Mouse (Mus musculus): ENCODE results near the gene Fam178b. TPM values are rescaled to one million over a fixed set of nuclear protein-coding genes. Genes with fewer than 3 reads are reported as not detected.
"Not testable (repeated sequence)": the region's sequence is repeated elsewhere in the genome, so short reads cannot be mapped to it uniquely, and the experiment has no call there.

Fam178b gene
- total and polyA plus RNA-seq, 2 experiments from 2014 or later = 0.32 TPM; not detected in 1

GRCm38 (mm10) chr1:36628585-36628984 is 54.4 kb downstream of the Fam178b start:
- WGBS = 39% methylated on average over 8 of the region's 8 CpGs
- Histone ChIP-seq H3K9me3 (ENCODE audit: low read length) (peaks cover 7% of the 10 kb centered on the region; the same call in 1 of the 2 replicates), H3K27ac (ENCODE audit: low read depth, low read length) (no peak overlapping the region), H3K4me1 (ENCODE audit: insufficient read depth, low read length) (no peaks in the 10 kb centered on the region), H3K27me3 (ENCODE audit: insufficient read depth, low read length) (no peaks in the 10 kb centered on the region), H3K9ac (replicated peaks; ENCODE audit: low read length, poor library complexity, severe bottlenecking) (no peak overlapping the region), H3K36me3 (ENCODE audit: insufficient read depth, low read length) (no peaks in the 10 kb centered on the region), H3K4me3 (ENCODE audit: low read depth, low read length) (no peak overlapping the region), H3K4me2 (ENCODE audit: low read depth, low read length, poor library complexity, severe bottlenecking) (no peak overlapping the region)
- ATAC-seq (ENCODE audit: low FRiP score) (no peak), DNase-seq (ENCODE audit: low spot score) (peak; percentile 32)
- no peak for TF ChIP-seq CTCF (IDR thresholded peaks at IDR 0.05)

GRCm38 (mm10) chr1:36625442-36625841 is 57.5 kb downstream of the Fam178b start:
- no peaks in the 10 kb centered on the region for H3K27me3 ChIP-seq (ENCODE audit: insufficient read depth, low read length)
- H3K36me3 ChIP-seq (ENCODE audit: insufficient read depth, low read length) = no peaks in the 10 kb centered on the region
- H3K27ac ChIP-seq (ENCODE audit: low read depth, low read length) = no peak overlapping the region
- H3K9me3 ChIP-seq (ENCODE audit: low read length) = peaks cover 7% of the 10 kb centered on the region; the same call in 1 of the 2 replicates
- no peak overlapping the region for H3K4me3 ChIP-seq (ENCODE audit: low read depth, low read length)
- no peak overlapping the region for H3K9ac ChIP-seq (replicated peaks; ENCODE audit: low read length, poor library complexity, severe bottlenecking)
- TF ChIP-seq CTCF (IDR thresholded peaks at IDR 0.05) = no peak
- no peaks in the 10 kb centered on the region for H3K4me1 ChIP-seq (ENCODE audit: insufficient read depth, low read length)
- WGBS = 84% methylated on average over 5 of the region's 5 CpGs
- ATAC-seq (ENCODE audit: low FRiP score) (no peak), DNase-seq (ENCODE audit: low spot score) (no peak)
- H3K4me2 ChIP-seq (ENCODE audit: low read depth, low read length, poor library complexity, severe bottlenecking) = no peak overlapping the region

GRCm38 (mm10) chr1:36615958-36616357 is 67.0 kb downstream of the Fam178b start:
- not testable (repeated sequence) for H3K9me3 ChIP-seq (ENCODE audit: low read length); H3K4me3 ChIP-seq (ENCODE audit: low read depth, low read length); H3K27ac ChIP-seq (ENCODE audit: low read depth, low read length); H3K27me3 ChIP-seq (ENCODE audit: insufficient read depth, low read length); DNase-seq (ENCODE audit: low spot score); H3K4me2 ChIP-seq (ENCODE audit: low read depth, low read length, poor library complexity, severe bottlenecking); H3K9ac ChIP-seq (replicated peaks; ENCODE audit: low read length, poor library complexity, severe bottlenecking); H3K4me1 ChIP-seq (ENCODE audit: insufficient read depth, low read length); ATAC-seq (ENCODE audit: low FRiP score); H3K36me3 ChIP-seq (ENCODE audit: insufficient read depth, low read length)
- WGBS = 80% methylated on average over 5 of the region's 5 CpGs

GRCm38 (mm10) chr1:36615188-36615587 is 67.8 kb downstream of the Fam178b start:
- ATAC-seq (ENCODE audit: low FRiP score) = no peak
- TF ChIP-seq CTCF (IDR thresholded peaks at IDR 0.05) = no peak
- no peak overlapping the region for H3K9ac ChIP-seq (replicated peaks; ENCODE audit: low read length, poor library complexity, severe bottlenecking)
- no peaks in the 10 kb centered on the region for H3K9me3 ChIP-seq (ENCODE audit: low read length)
- peaks cover 2% of the 10 kb centered on the region; the same call in 1 of the 2 replicates for H3K4me1 ChIP-seq (ENCODE audit: insufficient read depth, low read length)
- no peak overlapping the region for H3K27ac ChIP-seq (ENCODE audit: low read depth, low read length)
- H3K4me3 ChIP-seq (ENCODE audit: low read depth, low read length) = no peak overlapping the region
- WGBS = 70% methylated on average over 8 of the region's 8 CpGs
- H3K36me3 ChIP-seq (ENCODE audit: insufficient read depth, low read length) = no peaks in the 10 kb centered on the region
- no peak for DNase-seq (ENCODE audit: low spot score)
- H3K27me3 ChIP-seq (ENCODE audit: insufficient read depth, low read length) = no peaks in the 10 kb centered on the region
- H3K4me2 ChIP-seq (ENCODE audit: low read depth, low read length, poor library complexity, severe bottlenecking) = no peak overlapping the region

GRCm38 (mm10) chr1:36614584-36614983 is 68.4 kb downstream of the Fam178b start:
- H3K4me3 ChIP-seq (ENCODE audit: low read depth, low read length) = no peak overlapping the region
- H3K9ac ChIP-seq (replicated peaks; ENCODE audit: low read length, poor library complexity, severe bottlenecking) = no peak overlapping the region
- no peaks in the 10 kb centered on the region for H3K36me3 ChIP-seq (ENCODE audit: insufficient read depth, low read length)
- H3K27me3 ChIP-seq (ENCODE audit: insufficient read depth, low read length) = no peaks in the 10 kb centered on the region
- peaks cover 2% of the 10 kb centered on the region; the same call in 1 of the 2 replicates for H3K4me1 ChIP-seq (ENCODE audit: insufficient read depth, low read length)
- no peak for ATAC-seq (ENCODE audit: low FRiP score)
- TF ChIP-seq CTCF (IDR thresholded peaks at IDR 0.05) = no peak
- no peak overlapping the region for H3K4me2 ChIP-seq (ENCODE audit: low read depth, low read length, poor library complexity, severe bottlenecking)
- no peaks in the 10 kb centered on the region for H3K9me3 ChIP-seq (ENCODE audit: low read length)
- H3K27ac ChIP-seq (ENCODE audit: low read depth, low read length) = no peak overlapping the region
- WGBS = 88% methylated on average over 1 of the region's 1 CpGs
- no peak for DNase-seq (ENCODE audit: low spot score)

- Histone ChIP-seq H3K36me3 (ENCODE audit: insufficient read depth, low read length) (no peaks in the 10 kb centered on the region), H3K9me3 (ENCODE audit: low read length) (no peaks in the 10 kb centered on the region), H3K9ac (replicated peaks; ENCODE audit: low read length, poor library complexity, severe bottlenecking) (no peak overlapping the region), H3K4me1 (ENCODE audit: insufficient read depth, low read length) (peaks cover 2% of the 10 kb centered on the region; the same call in 1 of the 2 replicates), H3K27me3 (ENCODE audit: insufficient read depth, low read length) (no peaks in the 10 kb centered on the region), H3K27ac (ENCODE audit: low read depth, low read length) (no peak overlapping the region), H3K4me3 (ENCODE audit: low read depth, low read length) (no peak overlapping the region), H3K4me2 (ENCODE audit: low read depth, low read length, poor library complexity, severe bottlenecking) (no peak overlapping the region)
- no peak for TF ChIP-seq CTCF (IDR thresholded peaks at IDR 0.05)
- DNase-seq (ENCODE audit: low spot score) (no peak), ATAC-seq (ENCODE audit: low FRiP score) (no peak)
- WGBS = 91% methylated on average over 10 of the region's 10 CpGs
These were observed 69.5 kb downstream of the Fam178b start for GRCm38 (mm10) chr1:36613374-36613895.

All from midbrain, postnatal 0 days (tissue).